Mouse (Mus musculus) c-Kit-positive CD71-negative TER-119-negative erythroid progenitor cells, embryonic 14.5 days (primary cell): Measurements from ENCODE around the gene Saal1.
A peak's percentile ranks its signal among the peaks of the same experiment; 100 is the strongest.
"Not testable (repeated sequence)": the region's sequence is repeated elsewhere in the genome, so short reads cannot be mapped to it uniquely, and the experiment has no call there.

Experiments used
- DNase-seq: peaks from one replicate; pipeline ENCODE4 v3.0.0-alpha.2; 2013; ENCODE audit warnings: low read depth

Saal1 gene

DNA sequence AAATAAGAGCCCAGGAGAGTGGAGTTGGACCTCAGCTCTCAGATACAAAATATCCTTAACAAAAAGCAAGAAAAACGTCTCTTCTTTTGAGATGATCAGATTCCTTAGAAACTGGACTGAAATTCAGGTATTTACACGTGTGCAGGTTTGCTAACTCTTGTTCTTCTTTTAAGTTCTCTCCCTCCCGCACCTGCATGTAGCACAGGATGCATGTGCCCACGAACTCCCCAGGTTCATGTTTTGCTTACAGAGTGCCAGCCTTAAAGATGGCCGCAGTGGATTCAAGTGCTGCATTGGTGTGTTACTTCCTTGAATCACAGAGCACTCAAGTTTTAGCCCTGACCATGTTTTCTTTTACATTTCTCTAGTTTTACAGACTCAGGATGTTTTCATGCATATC lies 23.7 kb downstream of the Saal1 start:
- no peak for DNase-seq

DNA sequence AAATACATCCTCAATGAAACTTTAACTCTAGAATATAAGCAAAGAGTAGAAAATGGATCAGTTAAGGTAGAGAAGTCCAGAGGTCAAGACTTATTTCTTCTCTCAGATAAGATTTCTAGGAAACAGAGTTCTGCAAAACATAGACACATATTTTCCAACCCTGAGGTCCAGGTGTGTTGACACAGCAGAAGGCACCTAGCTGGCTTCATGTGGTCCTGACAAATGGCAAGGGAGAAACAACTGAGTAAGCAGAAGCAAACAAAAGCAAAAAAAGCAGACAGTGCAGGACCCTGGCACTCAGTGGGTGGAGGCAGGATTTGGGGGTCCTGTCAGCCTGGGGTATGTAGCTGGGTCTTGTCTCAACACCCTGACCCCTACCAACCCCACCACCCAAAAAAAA lies 29.7 kb downstream of the Saal1 start:
- DNase-seq, result no peak

DNA sequence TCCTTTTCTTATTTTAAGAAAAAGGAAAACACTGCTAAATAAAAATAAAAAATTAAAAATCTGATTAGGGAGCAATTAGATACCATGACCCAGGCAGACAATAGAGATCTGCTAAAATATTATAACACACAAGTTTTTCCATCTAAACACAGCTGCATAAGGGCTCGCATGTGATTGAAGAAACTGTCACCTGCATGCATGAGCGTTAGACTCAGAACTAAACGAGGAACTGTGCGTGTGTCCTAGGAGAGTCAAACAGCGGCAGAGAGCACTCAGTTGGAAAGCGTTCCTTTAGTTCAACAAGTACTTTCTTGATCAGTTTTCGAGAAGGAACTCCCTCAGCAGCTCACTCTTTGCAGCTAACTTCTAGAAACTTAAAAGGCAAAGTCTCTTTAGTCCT lies 31.4 kb downstream of the Saal1 start:
- DNase-seq, result not testable (repeated sequence)

DNA sequence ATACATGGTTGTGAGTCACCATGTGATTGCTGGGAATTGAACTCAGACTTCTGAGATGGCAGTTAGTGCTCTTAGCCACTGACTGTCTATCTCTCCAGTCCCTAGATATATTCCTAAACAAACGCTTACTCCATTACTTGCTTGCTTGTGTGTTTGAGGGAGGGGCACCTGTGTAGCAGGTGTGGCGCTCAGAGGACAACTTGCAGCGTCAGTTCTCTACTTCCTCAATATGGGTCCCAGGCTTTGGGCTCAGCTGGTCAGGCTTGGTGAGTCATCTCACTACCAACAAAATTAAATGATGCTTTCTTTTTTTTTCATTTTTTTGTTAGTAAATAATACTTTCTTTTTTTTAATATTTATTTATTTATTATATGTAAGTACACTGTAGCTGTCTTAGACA lies 32.1 kb downstream of the Saal1 start:
- no peak for DNase-seq

DNA sequence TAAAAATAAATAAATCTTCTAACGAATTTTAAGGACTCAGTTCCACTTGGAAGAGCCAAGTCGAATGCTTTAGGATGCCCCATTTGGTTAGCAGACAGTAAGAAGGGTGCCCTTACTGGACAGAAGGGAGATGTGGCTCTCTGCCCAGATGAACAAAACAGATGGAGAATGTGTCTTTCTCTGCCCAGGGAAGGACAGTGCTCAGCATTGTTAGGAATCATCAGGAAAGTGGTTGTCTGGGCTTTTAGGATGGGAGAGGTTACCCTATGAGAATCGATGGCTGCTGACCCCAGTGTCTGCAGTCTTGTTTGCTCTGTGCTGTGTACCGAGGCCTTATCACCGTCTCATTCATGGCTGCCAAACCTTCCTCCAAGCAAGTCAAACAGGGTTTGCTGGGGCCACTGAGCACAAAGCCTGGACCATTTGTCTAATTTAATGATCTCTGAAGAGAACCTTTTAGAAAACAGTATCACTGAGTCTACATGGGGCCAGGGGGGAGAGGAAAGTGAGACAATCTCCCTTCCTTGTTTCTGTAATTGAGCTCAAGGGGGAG lies 33.6 kb downstream of the Saal1 start:
- no peak for DNase-seq

GRCm38 (mm10) chr7:46675886-46676285 lies 34.6 kb downstream of the Saal1 start:
- DNase-seq, result no peak

- DNase-seq, result no peak
These were observed 35.4 kb downstream of the Saal1 start for GRCm38 (mm10) chr7:46675061-46675460.

GRCm38 (mm10) chr7:46672160-46672672 lies 38.3 kb downstream of the Saal1 start, which contains the start of gene Tph1:
Gene Tph1, minus strand, starts transcription at chr7:46672537.
- no peak for DNase-seq

DNA sequence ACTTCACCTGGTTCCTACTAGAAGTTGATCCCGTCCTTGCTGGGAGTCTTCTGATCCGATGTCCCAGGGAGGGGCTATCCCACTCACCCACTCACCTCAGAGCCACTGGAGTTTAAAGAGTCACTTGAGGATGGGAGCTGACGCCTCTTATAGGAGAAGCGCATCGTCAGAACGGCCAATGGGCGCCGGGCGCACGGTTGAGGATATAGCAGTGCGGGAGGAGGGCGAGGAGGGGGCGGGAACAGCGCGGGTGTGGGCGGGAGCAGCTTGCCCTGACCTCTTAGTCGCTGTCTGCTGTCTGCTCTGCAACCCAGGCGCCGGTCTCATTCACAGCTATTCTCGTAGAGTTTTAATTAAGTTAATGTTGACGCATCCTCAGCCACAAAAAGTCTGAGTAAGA lies 43.2 kb downstream of the Saal1 start:
- DNase-seq, result no peak

DNA sequence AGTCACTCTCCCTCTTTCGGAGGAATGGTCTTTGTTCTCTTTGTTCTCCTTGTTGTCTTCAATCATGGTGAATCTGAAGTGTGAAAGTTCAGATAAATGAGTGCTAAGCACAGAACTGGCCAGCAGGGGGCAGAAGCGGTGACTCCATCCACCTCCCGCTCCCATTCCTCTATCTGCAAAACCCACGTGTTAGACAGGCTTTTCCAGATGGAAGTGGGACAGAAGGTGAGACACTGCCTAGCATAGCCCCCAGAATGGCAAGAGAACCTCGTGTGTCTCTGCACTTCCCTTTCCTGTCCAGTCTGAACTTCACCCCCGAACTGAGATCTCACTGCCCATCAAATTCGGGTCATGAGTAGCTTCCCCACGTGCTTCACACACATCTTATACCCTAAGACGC lies 45.2 kb downstream of the Saal1 start:
- no peak for DNase-seq

- no peak for DNase-seq
These were observed 48.8 kb downstream of the Saal1 start for GRCm38 (mm10) chr7:46661591-46662090.

DNA sequence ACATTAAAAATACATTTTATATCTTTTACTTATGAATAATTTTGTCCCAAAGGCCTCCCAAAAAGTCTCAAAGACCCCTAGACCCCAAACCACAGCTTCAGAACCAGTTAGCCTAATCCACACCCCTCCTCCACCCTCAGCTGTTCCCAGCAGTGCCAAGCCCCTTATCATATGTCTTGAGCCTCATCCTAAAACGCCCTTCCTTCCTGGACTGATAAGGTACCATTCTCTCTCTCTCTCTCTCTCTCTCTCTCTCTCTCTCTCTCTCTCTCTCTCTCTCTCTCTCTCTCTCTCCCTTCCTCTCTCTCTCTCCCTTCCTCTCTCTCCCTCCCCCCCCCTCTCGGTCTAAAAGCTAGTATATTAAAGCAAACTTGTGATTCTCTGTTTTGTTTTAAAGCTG lies 58.2 kb downstream of the Saal1 start:
- no peak for DNase-seq

DNA sequence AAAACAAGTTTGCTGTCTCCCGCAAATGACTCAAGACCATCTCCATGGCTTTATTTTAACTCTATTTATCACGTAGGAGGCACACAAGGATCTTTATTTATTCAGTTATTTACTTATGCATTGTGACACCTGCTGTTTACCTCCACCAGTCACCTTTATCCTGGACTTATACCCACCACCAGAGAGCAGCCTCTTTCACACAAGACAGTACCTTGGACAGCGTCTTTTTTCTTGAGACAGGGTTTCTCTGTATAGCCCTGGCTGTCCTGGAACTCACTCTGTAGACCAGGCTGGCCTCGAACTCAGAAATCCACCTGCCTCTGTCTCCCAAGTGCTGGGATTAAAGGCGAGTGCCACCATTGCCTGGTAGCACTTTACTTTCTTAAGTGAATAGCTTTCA lies 60.2 kb downstream of the Saal1 start:
- DNase-seq, result not testable (repeated sequence)

DNA sequence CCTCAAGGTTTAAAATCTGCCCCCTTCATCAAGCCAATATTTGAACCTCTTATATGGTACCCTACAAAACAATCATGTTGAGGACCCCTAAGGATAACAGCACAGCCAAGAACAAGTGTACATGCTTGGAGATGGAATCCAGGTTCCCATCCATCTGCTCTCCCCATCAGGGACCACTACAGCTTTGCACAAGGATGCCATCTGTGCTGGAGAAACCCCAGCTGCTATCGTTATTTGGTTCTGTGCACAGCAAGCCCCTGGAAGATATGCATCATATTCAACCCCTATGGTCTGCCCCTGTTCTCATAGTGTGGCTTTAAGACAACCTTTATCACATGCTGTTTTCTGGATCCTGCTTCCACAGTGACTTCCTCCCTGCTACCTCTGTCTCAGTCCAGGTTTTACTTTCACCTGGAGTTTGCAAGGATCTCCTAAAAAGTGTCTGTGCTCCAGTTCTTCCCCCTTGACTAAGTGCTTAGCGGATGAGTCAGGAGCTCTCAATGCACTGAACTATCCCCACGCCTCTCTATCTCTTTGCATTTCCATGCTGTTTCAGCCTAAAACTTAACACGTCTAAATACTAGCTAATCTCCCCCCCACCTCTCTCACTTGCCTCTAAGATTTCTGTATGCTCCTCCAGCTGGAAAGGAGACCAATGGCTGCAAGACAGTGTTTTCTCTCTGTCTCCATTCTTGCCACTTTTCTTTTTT lies 61.9 kb downstream of the Saal1 start:
- DNase-seq, result no peak

- no peak for DNase-seq
These were observed 67.3 kb downstream of the Saal1 start for GRCm38 (mm10) chr7:46643172-46643571.

GRCm38 (mm10) chr7:46640062-46640461 lies 70.4 kb downstream of the Saal1 start:
- DNase-seq, result no peak

DNA sequence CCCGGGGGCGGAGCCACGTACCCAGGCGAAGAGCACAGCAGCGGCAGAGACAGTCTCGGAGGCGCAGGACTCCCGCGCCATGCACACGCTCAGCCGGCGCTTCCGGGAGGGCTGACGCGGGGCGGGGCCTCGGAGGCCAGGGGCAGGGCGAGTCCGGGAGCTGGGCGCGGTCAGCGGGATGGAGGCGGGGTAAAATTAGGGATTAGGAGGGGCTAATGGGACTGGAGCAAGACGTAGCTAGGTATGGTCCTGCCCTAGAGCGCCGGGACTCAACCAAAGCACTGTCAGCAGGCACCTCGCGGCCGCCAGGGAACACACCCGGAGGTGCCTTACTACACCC lies 70.8 kb downstream of the Saal1 start, which contains the start of gene Sergef:
Sergef (minus strand) TSS at position 116 of the 340 bp plus-strand sequence.
- DNase-seq, result peak; percentile 74

DNA sequence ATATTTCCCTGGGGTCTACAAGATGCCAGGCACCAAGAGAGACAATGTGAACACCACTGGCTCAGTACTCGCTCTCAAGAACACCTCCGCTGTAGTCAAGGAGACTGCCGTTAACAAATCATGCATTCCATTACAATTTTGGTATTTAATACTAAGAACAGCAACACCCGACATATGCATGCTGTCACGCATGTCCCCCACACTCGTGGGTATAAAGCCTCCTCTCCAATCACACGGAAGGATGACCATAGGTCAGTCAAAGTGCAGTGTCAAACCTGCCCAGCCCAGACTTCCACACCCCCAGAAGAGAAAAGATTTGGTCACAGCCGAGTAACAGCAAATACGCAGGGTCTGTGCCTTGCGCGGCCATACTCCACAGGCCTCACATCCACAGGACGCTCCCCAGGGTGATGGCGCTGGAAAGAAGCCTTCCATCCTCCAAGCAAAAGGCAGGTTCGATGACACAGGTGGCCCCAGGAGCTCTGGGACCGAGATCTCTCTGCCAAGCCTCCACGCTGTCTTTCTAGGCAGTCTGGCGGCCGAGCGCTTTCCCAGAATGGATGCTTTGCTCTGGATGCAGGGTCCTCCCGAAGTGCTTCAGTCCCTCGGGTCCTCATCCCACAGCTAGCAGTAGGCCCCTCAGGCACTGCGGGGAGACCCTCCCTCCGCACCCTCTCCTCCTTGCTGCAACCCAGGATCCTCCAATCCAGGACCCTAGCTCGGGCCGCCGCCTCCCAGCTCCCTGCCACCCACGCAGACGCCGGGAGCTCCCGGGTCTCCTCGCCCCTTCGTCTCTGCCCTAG lies 71.4 kb downstream of the Saal1 start:
- no peak for DNase-seq
